Mouse (Mus musculus): Measurements from ENCODE around the gene Trim34b.
"Not testable (repeated sequence)": the region's sequence is repeated elsewhere in the genome, so short reads cannot be mapped to it uniquely, and the experiment has no call there.

Gene Trim34b

DNA sequence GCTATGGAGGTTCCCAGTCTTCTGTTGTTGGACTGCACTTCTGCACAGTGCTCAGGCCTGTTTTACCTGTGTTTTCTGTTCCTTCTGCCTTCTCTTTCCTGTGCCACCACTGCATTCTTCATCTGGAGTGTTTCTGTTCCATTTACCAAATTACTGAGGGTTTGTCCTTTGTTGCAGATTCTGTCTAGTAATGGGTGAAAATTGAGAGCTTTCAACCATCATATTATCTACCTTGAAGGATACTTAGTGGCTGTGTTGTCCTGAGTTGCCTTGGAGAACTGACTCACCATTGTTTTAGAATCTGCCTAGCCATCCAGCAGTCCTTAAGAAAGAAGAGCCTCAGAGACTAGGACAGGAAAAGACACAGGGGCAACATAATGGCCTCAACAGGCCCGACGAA lies at the start of gene Trim34b:
Trim34b (plus strand) TSS at position 301 of the 400 bp plus-strand sequence.
- DNase-seq (ENCODE audit: low spot score), result not testable (repeated sequence)

DNA sequence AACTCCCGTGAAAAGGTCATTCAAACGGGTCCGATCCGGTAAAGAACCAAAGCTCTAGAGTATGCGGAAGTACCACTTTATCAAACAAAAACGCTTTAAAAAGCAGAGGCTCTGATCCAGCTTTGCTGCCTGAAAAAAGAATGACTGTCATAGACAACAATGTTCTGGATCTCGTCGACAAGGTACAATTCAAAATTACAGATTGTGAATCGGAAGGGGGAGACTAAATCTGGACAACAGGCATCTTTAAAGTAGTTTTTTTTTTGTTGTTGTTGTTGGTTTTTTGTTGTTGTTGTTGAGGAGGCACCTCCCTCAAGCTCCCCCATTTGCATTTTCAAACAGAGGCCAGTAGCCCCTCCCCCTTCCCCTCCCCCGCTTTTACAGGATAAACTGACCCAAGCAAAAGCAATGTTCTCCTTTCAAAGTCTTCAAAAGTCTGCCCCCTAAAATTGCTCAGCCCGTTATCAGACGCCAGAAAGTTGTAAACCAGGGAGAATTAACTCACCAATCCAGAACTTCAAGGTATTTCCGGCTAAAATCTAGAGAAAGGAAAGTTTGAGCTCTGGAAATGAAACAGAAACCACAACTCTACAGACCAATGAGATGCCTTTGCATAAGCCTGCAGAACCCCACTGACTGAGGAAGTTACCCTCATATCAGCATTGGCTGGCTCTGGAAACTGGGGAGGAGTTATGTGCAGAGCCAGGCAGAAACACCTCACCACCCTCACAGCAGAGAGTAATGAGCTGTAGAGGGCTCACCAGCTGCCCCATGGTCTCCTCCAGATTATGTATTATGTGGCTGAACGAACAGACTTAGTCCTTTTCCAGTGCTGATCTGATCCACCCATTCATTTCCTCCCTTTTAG lies 41.5 kb upstream of the Trim34b start, which contains the start of gene Trim5:
Trim5 (minus strand) TSS at position 519 of the 868 bp plus-strand sequence.
- DNase-seq (ENCODE audit: low spot score), result not testable (repeated sequence)

DNA sequence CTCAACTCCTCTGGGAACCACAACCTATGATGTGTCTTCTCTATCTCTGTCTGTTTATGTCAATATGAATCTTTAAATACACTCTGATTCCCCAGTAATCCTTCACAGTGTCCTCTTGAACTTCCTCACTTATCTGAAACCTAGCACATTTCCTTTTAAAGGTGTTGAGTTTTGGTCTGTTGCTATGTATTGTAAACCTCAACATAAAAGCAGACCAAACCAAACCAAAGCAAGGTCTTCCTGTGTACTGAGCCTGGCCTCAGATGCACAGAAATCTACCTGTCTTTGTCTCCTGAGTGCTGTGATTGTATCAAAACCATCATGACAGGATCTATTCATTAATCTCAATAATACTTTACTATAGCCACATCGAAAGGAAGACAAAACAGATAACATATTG lies 38.6 kb upstream of the Trim34b start:
- no peak for DNase-seq (ENCODE audit: low spot score)

DNA sequence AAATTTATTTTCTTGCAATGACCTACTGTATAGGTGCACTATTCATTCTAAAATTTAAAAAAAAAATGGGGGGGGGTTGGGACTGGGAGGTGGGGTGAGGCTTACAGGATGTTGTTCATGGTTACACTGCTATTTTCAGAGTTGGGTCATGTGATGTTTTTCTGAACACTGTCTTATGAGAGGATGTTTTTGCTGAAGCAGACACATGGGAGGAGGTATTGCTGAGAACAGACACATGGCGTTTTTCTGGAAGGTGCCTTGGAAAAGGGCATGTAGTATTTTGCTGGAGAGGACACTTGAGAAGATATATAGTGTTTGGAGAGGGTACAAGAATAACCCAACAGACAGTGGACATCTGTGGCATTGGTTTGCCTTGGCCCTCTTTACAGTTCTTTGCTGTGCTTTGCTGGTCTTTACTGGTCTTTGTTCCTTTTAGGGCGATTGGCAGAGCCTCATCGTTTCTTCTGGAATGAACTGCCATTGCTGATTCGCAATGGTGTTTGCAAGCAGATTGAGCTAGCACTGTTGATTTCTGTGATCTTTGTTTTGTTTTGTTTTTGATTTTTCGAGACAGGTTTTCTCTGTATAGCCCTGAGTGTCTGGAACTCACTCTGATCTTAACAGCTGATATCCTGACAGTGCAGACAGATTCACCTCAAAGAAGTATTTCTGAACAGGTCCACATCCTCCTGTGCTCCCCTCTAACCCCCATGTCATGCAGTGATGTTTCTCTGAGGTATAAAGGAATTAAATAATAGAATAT lies 37.5 kb upstream of the Trim34b start:
- no peak for DNase-seq (ENCODE audit: low spot score)

DNA sequence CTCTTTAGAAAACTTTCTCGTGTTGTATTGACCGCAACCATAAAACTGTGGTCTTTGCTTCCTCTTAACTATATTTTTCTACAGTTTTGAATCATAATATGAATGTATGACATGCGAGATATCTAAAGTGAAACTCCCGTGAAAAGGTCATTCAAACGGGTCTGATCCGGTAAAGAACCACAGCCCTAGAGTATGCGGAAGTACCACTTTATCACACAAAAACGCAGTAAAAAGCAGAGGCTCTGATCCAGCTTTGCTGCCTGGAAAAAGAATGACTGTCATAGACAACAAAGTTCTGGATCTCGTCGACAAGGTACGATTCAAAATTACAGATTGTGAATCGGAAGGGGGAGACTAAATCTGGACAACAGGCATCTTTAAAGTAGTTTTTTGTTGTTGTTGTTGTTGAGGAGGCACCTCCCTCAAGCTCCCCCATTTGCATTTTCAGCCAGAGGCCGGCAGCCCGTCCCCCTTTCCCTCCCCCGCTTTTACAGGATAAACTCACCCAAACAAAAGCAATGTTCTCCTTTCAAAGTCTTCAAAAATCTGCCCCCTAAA lies 14.4 kb upstream of the Trim34b start:
- DNase-seq (ENCODE audit: low spot score), result peak; percentile 35

DNA sequence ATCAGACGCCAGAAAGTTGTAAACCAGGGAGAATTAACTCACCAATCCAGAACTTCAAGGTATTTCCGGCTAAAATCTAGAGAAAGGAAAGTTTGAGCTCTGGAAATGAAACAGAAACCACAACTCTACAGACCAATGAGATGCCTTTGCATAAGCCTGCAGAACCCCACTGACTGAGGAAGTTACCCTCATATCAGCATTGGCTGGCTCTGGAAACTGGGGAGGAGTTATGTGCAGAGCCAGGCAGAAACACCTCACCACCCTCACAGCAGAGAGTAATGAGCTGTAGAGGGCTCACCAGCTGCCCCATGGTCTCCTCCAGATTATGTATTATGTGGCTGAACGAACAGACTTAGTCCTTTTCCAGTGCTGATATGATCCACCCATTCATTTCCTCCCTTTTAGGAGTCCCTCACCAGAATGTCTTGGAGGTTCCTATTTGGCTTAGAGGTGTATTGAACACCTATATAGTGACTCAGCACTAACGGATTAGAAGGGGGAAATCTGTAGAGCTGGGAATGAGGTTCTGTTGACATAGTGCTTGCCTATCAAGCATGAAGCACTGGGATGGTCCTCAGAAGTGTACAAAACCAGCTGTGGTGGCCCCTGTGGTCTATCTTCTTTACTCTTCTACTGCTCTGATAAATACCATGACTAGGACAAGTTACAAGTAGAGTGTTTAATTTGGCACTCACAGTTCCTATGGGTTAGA lies 13.7 kb upstream of the Trim34b start, which contains the start of gene Trim12a:
Trim12a (minus strand) TSS at position 98 of the 712 bp plus-strand sequence.
- not testable (repeated sequence) for DNase-seq (ENCODE audit: low spot score)

DNA sequence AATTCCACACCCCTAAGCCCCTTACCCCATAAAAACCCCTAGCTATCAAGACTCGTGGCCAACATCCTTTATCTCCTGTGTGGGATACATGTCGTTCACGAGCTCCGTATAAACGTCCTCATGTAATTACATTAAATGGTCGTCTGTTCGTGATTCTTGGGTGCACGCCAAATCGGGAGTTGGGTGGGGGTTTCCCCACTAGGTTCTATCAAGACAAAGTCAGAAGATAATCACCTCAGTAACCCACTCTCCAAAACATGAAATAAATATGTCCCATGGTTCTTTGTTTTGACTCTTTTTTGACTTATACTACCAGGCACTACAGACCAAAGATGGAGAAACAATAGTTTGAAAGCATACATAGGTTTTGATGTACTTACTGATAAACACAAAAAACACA lies 7.2 kb upstream of the Trim34b start:
- no peak for DNase-seq (ENCODE audit: low spot score)

DNA sequence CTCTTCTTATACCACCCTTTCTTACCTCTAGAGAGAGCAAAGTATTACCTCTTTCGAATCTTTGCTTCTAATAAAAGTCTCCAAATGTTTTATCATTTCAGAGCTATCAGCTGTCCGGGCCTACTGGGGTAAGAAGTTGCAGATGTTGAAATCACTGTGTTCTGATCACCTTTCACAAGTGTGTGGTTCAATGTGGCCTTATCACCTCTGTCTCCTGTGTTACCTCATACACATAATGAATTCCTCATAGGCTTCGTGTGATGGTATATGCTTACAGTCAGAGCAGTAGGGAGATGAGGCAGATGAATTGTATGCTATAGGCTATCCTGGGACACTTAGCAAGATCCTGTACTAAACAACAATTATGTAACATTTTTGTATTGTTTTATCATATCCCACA lies 6.3 kb downstream of the Trim34b start:
- not testable (repeated sequence) for DNase-seq (ENCODE audit: low spot score)

DNA sequence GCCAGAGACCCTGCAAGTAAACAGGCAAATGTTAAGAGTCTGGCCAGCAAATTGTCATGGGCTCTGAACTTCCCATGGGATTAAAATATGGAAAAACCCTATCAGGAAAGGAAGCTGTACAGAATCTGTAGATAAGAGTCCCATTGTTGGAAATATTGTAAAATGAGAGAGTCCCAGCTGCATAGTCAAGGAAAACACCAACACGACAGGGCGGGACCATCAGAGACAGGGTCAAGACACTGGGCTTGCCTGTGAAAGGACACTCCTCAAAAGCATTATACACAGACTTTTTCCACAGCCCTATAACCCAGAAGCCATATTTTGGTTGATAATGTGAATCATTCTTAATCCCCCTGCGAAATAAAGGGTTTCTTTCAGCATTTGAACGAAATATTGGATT lies 11.5 kb downstream of the Trim34b start:
- not testable (repeated sequence) for DNase-seq (ENCODE audit: low spot score)

DNA sequence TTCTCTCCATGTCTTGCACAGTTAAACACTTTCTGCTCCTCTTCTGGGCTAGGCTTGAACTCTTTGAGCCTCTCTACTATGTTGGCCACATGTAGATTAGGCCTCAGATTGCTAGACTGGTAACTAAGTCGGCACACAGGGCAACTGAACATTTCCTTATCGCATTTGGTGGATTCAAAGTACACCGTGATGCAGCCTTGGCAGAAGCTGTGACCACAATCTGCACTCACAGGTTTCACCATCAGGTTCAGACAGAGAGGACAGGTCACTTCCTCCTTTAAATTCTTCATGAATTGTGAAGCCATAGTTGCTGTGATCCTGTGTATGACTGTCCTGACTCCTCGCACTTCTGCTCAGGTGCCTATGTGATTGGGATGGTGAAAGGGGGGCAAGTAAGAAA lies 18.8 kb downstream of the Trim34b start:
- not testable (repeated sequence) for DNase-seq (ENCODE audit: low spot score)

DNA sequence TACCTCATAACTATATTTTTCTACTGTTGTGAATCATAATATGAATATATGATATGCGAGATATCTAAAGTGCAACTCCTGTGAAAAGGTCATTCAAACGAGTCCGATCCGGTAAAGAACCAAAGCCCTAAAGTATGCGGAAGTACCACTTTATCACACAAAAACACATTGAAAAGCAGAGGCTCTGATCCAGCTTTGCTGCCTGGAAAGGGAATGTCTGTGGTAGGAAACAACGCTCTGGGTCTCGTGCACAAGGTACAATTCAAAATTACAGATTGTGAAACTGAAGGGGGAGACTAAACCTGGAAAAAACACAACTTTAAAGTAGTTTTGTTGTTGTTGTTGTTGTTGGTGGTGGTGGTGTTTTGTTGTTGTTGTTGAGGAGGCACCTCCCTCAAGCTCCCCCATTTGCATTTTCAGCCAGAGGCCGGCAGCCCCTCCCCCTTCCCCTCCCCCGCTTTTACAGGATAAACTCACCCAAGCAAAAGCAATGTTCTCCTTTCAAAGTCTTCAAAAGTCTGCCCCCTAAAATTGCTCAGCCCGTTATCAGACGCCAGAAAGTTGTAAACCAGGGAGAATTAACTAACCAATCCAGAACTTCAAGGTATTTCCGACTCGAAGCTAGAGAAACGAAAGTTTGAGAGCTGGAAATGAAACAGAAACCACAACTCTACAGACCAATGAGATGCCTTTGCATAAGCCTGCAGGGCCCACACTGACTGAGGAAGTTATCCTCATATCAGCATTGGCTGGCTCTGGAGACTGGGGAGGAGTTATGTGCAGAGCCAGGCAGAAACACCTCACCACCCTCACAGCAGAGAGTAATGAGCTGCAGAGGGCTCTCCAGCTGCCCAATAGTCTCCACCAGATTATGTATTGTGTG lies 23.7 kb downstream of the Trim34b start, which contains the start of gene Trim12c:
Trim12c (minus strand) TSS at position 646 of the 883 bp plus-strand sequence.
- DNase-seq (ENCODE audit: low spot score), result peak; percentile 82

DNA sequence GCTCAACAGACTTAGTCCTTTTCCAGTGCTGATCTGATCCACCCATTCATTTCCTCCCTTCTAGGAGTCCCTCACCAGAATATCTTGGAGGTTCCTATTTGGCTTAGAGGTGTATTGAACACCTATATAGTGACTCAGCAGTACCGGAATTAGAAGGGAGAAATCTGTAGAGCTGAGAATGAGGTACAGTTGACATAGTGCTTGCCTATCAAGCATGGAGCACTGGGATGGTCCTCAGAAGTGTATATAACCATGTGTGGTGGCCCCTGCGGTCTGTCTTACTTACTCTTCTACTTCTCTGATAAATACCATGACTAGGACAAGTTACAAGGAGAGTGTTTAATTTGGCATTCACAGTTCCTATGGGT lies 24.3 kb downstream of the Trim34b start:
- DNase-seq (ENCODE audit: low spot score), result no peak

DNA sequence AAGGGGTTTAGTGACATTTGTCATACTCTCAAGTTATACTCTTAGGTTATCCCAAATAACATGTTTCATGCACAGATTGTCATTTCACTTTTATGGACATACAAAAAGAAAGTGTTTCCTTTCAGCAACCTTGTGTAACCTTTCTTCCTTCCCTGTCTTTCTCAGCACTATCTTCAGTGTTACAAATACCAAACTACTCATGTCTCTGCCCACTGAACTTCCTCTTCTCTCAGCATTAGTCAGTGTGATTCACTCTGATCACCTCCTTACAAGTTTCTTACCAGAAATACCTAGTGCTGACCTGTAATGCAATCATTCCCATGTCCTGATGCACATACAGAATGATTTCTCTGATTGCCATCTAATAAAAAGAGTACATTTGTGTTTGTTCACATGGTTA lies 37.1 kb downstream of the Trim34b start:
- no peak for DNase-seq (ENCODE audit: low spot score)

DNA sequence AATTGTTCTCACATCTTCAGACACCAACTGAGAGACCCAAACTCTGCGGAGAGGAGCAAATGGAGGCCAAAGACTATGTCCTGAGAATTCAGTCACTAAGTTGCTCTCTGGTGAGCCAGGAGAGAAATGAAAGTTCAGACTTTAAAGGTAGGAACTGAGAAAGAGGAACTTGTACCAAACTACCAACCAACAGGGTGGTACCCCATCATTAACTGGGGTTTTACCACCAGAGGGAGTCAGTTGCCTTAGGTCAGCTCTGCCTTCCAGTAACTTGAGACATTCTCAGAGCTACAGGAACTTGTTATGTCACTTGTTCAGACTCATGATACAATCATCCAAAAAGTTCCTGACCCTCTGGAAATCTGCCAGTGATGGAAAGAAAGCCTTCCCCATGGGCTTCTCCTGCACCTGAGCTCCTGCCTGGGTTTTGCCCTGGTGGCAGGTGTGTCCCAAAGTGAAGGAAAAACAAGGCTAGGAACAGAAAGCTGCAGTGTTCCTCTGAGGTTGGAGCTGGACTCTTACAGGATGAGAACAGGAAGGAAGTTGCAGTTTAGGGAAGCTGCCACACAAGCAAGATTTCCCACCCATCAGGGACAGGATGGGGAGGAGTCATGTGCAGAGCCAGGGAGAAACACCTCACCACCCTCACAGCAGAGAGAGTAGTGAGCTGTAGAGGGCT lies 40.6 kb downstream of the Trim34b start, which contains the start of gene Trim30b:
Trim30b (minus strand) TSS at position 149 of the 679 bp plus-strand sequence.
- DNase-seq (ENCODE audit: low spot score), result no peak

Data from yolk sac, embryonic 10.5 days (tissue).